Mouse (Mus musculus) lung, postnatal 25 days (tissue): ENCODE data around the gene Wipf1.

Experiments used
- DNase-seq: peaks from one replicate; pipeline ENCODE4 v3.0.0; 2022; ENCODE audit warnings: low spot score

The Wipf1 gene

GRCm38 (mm10) chr2:73545556-73545955 is 16.0 kb upstream of the Wipf1 start:
- DNase-seq = no peak

- DNase-seq = peak; percentile 62
Measured at GRCm38 (mm10) chr2:73540450-73541162, 11.1 kb upstream of the Wipf1 start.

GRCm38 (mm10) chr2:73539697-73540096 is 10.2 kb upstream of the Wipf1 start:
- no peak for DNase-seq

GRCm38 (mm10) chr2:73539141-73539540 is 9.6 kb upstream of the Wipf1 start:
- DNase-seq = no peak

GRCm38 (mm10) chr2:73538590-73538989 is 9.1 kb upstream of the Wipf1 start:
- peak; percentile 48 for DNase-seq

GRCm38 (mm10) chr2:73536091-73536783 is 6.7 kb upstream of the Wipf1 start:
- DNase-seq = no peak

- DNase-seq = no peak
Measured at GRCm38 (mm10) chr2:73534720-73535119, 5.2 kb upstream of the Wipf1 start.

GRCm38 (mm10) chr2:73530487-73530886 is 953 bp upstream of the Wipf1 start:
- DNase-seq = no peak

GRCm38 (mm10) chr2:73528516-73529355 is 798 bp downstream of the Wipf1 start:
- DNase-seq = no peak

GRCm38 (mm10) chr2:73527956-73528355 is 1.6 kb downstream of the Wipf1 start:
- DNase-seq = no peak

- peak; percentile 53 for DNase-seq
Measured at GRCm38 (mm10) chr2:73526691-73527090, 2.8 kb downstream of the Wipf1 start.

GRCm38 (mm10) chr2:73522891-73523290 is 6.6 kb downstream of the Wipf1 start:
- no peak for DNase-seq

- no peak for DNase-seq
Measured at GRCm38 (mm10) chr2:73522336-73522735, 7.2 kb downstream of the Wipf1 start.

GRCm38 (mm10) chr2:73521737-73522136 is 7.8 kb downstream of the Wipf1 start:
- DNase-seq = no peak

GRCm38 (mm10) chr2:73518966-73519365 is 10.6 kb downstream of the Wipf1 start:
- no peak for DNase-seq

- no peak for DNase-seq
Measured at GRCm38 (mm10) chr2:73518311-73518710, 11.2 kb downstream of the Wipf1 start.

GRCm38 (mm10) chr2:73514178-73514577 is 15.4 kb downstream of the Wipf1 start:
- DNase-seq = no peak

- no peak for DNase-seq
Measured at GRCm38 (mm10) chr2:73513204-73513749, 16.3 kb downstream of the Wipf1 start.

- peak; percentile 68 for DNase-seq
Measured at GRCm38 (mm10) chr2:73512044-73512443, 17.5 kb downstream of the Wipf1 start.

GRCm38 (mm10) chr2:73510731-73511360 is 18.7 kb downstream of the Wipf1 start:
- DNase-seq = no peak

- no peak for DNase-seq
Measured at GRCm38 (mm10) chr2:73510025-73510288, 19.6 kb downstream of the Wipf1 start.
